Mouse (Mus musculus): ENCODE data around the gene Cln3.

DNA sequence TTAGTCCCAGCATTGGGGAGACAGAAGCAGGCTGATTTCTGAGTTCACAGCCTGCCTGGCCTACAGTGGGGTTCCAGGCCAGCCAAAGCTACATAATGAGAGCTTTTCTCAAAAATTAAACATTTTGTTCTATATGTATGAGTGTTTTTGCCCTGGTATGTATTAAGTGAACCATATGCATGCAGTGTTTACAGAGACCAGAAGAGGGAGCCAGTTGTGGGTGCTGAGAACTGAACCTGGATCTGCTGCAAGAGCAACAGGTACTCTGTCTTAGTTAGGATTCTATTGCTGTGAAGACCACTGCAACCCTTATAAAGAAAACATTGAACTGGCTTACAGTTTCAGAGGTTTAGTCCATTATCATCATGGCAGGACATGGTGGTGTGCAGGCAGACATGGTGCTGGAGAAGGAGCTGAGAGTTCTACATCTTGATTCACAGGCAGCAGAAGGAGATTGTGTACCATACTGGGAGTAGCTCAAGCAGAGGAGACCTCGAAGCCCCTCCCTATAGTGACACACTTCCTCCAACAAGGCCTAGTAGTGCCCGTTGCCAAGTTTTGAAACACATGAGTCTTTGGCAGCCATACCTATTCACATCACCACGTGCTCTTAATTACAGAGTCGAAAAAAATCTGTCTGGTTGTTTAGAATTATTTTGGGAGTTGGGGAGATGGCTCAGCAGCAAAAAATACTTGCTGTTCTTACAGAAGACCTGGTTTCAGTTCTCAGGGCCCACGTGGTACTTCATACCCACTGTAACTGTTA, 47.6 kb downstream of the Cln3 start:
- no peak for TF ChIP-seq EP300 (IDR thresholded peaks at IDR 0.05; ENCODE audit: insufficient read depth, low read depth, low read length)
- TF ChIP-seq CTCF (IDR thresholded peaks at IDR 0.05; ENCODE audit: low read depth, low read length): no peak
- TF ChIP-seq POLR2A (IDR thresholded peaks at IDR 0.05; ENCODE audit: insufficient read depth, low read length): no peak
